Mouse (Mus musculus): Measurements from ENCODE around the gene Deaf1.

The Deaf1 gene

GRCm38 (mm10) chr7:141327469-141328372 lies at the start of gene Deaf1, which contains the start of gene Tmem80:
Deaf1 (minus strand) TSS chr7:141327690.
Tmem80 (plus strand) TSS chr7:141327739.
- peak; percentile 98 to 99 for DNase-seq (ENCODE audit: low spot score in 2 of 2)

DNA sequence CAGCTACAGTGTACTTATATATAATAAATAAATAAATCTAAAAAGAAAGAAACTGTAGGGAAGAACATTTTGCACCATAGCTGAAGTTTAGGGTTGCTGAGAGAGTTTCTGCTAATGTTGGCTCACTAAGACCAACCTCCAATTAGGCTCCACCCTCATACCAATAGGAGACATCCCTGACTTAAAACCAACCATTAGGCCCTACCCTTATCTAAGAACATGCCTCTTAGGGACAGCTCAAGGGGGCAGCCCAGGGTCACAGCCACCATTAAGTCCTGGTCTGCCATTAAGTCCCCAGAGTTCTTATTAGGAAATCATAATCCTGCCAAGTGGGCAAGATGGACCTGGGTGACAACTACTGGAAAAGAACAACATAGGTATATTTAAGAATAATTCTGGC lies 46.9 kb upstream of the Deaf1 start:
- no peak for DNase-seq (ENCODE audit: low spot score in 2 of 2)

DNA sequence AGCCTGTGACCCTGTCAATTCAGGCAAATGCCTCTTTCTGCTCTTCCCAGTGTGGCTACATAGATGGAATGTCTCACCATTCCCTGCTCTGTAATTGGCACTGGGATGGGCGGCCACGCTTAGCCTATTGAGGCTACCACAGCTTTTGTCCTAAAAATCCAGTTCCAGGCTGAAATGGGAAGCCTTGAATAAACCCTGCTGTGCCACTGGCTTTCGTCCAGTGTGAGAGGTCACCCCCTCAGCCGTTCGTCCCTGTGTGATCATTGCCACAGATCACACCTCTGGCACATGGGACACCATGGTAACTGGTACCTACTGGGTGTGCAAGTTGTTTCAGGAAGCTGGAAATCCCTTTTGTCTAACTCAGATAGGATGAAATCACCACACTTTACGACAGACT lies 46.1 kb upstream of the Deaf1 start:
- no peak for DNase-seq (ENCODE audit: low spot score in 2 of 2)

GRCm38 (mm10) chr7:141371942-141372595 lies 44.6 kb upstream of the Deaf1 start:
- no peak for DNase-seq (ENCODE audit: low spot score in 2 of 2)

DNA sequence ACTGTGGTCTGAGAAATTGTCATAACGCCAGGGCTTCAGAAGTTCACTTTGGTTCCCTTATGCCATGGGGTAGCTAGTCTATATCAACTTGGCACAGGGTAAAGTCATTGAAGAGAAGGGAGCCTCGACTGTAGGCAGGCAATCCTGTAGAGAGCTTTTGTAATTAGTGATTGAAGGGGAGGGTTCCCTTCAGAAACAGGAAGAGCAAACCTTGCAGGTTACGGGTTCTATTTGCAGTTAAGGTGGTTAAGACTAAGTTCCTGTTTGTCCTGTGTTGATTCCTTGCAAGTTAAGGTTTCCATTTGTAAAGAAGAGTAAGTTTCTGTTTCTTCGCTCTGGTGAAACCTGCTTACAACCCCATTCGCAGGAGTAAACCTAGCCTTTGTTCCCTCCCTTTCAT lies 42.4 kb upstream of the Deaf1 start:
- DNase-seq (ENCODE audit: low spot score in 2 of 2), result no peak

DNA sequence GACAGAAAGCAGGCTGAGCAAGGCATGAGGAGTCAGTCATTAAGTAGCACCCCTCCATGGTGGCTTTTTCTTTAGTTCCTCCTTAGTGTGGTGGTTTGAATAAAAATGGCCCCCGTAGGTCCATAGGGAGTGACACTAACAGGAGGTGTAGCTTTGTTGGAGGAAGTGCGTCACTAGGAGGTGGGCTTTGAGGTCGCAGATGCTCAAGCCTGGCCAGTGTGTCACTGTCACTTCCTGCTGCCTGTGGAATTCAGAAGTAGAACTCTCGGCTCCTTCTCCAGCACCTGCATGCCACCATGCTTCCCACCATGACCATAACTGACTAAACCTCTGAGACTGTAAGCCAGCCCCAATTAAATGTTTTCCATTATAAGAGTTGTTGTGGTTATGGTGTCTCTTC lies 39.9 kb upstream of the Deaf1 start:
- no peak for DNase-seq (ENCODE audit: low spot score in 2 of 2)

DNA sequence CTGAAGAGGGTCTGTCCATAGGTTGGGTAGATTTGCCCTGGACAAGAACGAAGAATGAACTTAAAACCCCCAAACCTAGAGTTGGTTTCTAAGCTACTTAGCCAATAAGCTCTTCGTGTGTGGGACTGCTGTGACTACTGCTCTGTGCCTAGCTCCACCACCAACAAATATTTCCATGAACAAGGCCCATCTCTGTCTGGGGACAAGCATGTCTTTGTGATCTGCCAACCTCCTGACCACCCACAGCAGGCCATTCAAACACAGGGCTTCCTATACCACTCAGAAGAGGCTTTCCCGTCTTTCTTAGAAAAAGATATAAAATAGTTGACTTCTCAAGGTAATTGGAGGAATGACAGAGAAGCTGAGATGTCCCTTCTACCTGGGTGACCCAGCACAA lies 37.6 kb upstream of the Deaf1 start:
- DNase-seq (ENCODE audit: low spot score in 2 of 2), result no peak

- DNase-seq (ENCODE audit: low spot score in 2 of 2), result no peak
Measured at GRCm38 (mm10) chr7:141364349-141365048, 37.0 kb upstream of the Deaf1 start.

- DNase-seq (ENCODE audit: low spot score in 2 of 2), result no peak
Measured at GRCm38 (mm10) chr7:141363752-141364125, 36.2 kb upstream of the Deaf1 start.

GRCm38 (mm10) chr7:141363106-141363751 lies 35.7 kb upstream of the Deaf1 start:
- no peak for DNase-seq (ENCODE audit: low spot score in 2 of 2)

GRCm38 (mm10) chr7:141361510-141361909 lies 34.0 kb upstream of the Deaf1 start:
- no peak for DNase-seq (ENCODE audit: low spot score in 2 of 2)

GRCm38 (mm10) chr7:141356971-141357370 lies 29.5 kb upstream of the Deaf1 start:
- DNase-seq (ENCODE audit: low spot score in 2 of 2), result no peak

GRCm38 (mm10) chr7:141355626-141356326 lies 28.3 kb upstream of the Deaf1 start:
- no peak for DNase-seq (ENCODE audit: low spot score in 2 of 2)

DNA sequence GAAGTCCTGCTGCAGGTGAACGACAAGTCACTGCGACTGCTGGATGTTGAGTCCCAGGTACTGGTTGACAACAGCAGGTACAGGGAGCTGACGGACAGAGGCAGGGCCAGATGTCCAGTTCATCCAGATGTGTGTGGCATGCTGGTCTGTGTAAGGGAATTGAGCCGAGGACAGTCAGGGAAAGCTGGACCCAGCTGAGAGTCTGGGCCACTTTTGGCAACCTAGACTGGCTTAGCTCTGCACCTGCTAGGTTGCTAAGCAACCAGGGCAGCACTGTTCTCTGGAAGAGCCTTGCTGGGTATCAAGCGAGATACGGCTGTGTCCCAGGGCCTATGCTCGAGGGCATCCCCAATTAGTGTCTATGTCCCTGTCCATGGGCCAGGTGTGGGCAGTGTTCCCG lies 27.6 kb upstream of the Deaf1 start:
- DNase-seq (ENCODE audit: low spot score in 2 of 2), result no peak

DNA sequence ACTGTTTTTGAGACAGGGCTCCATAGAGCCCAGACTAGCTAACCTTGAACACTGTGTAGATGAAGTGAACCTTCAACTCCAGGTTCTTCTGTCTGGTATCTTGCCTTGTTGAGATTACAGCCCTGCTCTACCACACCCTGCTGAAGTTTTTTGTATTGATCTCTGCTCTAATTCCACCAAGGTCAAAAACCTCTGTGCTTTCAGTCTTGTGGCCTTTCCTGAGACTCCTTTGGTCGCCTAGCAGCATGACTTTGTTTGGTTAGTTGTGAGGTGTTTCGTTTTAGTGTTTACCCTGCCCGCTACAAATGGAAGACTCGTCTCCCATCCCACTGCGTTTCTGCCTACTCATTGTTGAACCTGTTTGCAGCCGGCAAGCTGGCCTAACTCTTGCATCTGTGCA lies 23.6 kb upstream of the Deaf1 start:
- DNase-seq (ENCODE audit: low spot score in 2 of 2), result peak in 1 of 2 experiments; percentile 43

- DNase-seq (ENCODE audit: low spot score in 2 of 2), result no peak
Measured at GRCm38 (mm10) chr7:141344787-141345186, 17.3 kb upstream of the Deaf1 start.

- DNase-seq (ENCODE audit: low spot score in 2 of 2), result no peak
Measured at GRCm38 (mm10) chr7:141343696-141344095, 16.2 kb upstream of the Deaf1 start.

DNA sequence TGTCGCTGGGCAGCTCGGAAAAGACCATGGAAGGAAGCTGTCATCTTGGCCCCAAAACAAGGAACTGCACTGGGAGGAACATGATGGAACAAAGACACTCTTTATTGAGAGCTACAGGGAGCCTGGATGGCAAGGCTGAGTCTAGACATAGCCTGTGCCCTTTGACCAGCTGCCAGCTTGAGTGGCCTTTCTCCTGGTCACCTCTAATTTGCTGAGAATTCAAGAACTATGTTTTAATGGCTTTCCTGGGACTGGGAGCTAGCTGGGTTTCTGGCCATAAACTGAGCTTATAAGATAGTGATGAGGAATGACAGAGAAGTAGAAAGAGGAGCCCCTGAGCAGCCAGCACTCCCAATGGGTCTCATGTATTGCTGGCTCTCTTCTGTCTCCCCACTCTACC lies 15.7 kb upstream of the Deaf1 start:
- no peak for DNase-seq (ENCODE audit: low spot score in 2 of 2)

GRCm38 (mm10) chr7:141341689-141342226 lies 14.3 kb upstream of the Deaf1 start:
- no peak for DNase-seq (ENCODE audit: low spot score in 2 of 2)

- DNase-seq (ENCODE audit: low spot score in 2 of 2), result peak in 1 of 2 experiments; percentile 42
Measured at GRCm38 (mm10) chr7:141340476-141340875, 13.0 kb upstream of the Deaf1 start.

DNA sequence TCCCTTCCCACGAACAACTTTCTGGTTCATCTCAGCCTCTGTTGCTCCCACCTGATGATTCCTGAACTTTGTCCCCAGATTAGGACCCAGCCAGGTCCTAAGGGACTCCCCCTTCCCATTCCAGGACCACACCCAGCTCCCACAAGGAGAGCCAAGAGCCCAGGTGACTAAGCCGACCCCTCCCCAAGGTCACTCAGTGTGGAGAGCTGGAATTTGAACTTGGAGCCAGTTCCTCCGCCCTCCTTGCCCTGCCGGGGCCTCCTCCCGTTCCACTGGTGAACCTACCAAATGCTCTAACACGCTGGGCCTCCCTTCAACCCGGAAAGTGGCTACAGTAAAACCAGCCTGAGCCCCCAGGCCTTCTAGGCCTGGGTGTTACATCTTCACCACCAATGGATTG lies 12.5 kb upstream of the Deaf1 start:
- no peak for DNase-seq (ENCODE audit: low spot score in 2 of 2)

Measured in urinary bladder, adult 18-20 months (tissue).